Mouse (Mus musculus) brain, embryonic 18.5 days (tissue): ENCODE data around the gene Faap20.

Experiments
- DNase-seq: peaks from one replicate; pipeline ENCODE4 v3.0.0-alpha.2; 2012; ENCODE audit warnings: low read depth, low spot score

Faap20 gene

GRCm38 (mm10) chr4:155221106-155221505 lies 28.5 kb upstream of the Faap20 start:
- DNase-seq, result no peak

GRCm38 (mm10) chr4:155221599-155222551 lies 27.7 kb upstream of the Faap20 start:
- DNase-seq, result no peak

GRCm38 (mm10) chr4:155222552-155222840 lies 27.1 kb upstream of the Faap20 start, which contains the start of gene Ski:
TSS of gene Ski (minus strand) at chr4:155222592.
- no peak for DNase-seq

- peak; percentile 91 for DNase-seq
These were observed 26.6 kb upstream of the Faap20 start for GRCm38 (mm10) chr4:155222841-155223593.

GRCm38 (mm10) chr4:155223594-155224528 lies 25.7 kb upstream of the Faap20 start:
- DNase-seq, result no peak

GRCm38 (mm10) chr4:155225918-155226317 lies 23.7 kb upstream of the Faap20 start:
- DNase-seq, result no peak

GRCm38 (mm10) chr4:155227986-155228385 lies 21.6 kb upstream of the Faap20 start:
- DNase-seq, result no peak

GRCm38 (mm10) chr4:155228461-155228860 lies 21.1 kb upstream of the Faap20 start:
- no peak for DNase-seq

GRCm38 (mm10) chr4:155233878-155234277 lies 15.7 kb upstream of the Faap20 start:
- peak; percentile 32 for DNase-seq

GRCm38 (mm10) chr4:155234371-155235310 lies 15.0 kb upstream of the Faap20 start:
- DNase-seq, result peak; percentile 20

GRCm38 (mm10) chr4:155235311-155236119 lies 14.1 kb upstream of the Faap20 start:
- peak; percentile 86 for DNase-seq

GRCm38 (mm10) chr4:155236737-155237385 lies 12.7 kb upstream of the Faap20 start:
- no peak for DNase-seq

- DNase-seq, result no peak
These were observed 11.3 kb upstream of the Faap20 start for GRCm38 (mm10) chr4:155238276-155238675.

- no peak for DNase-seq
These were observed 10.1 kb upstream of the Faap20 start for GRCm38 (mm10) chr4:155239494-155239893.

- no peak for DNase-seq
These were observed 7.8 kb upstream of the Faap20 start for GRCm38 (mm10) chr4:155241789-155242188.

- DNase-seq, result no peak
These were observed 7.3 kb upstream of the Faap20 start for GRCm38 (mm10) chr4:155242292-155242691.

GRCm38 (mm10) chr4:155243233-155243632 lies 6.4 kb upstream of the Faap20 start:
- DNase-seq, result no peak

GRCm38 (mm10) chr4:155245770-155246492 lies 3.7 kb upstream of the Faap20 start:
- no peak for DNase-seq
